Mouse (Mus musculus) ES-E14 (cell line): ENCODE measurements at regions not wholly inside any gene's neighbourhood (a gene's known extent, or its start where the extent isn't known, plus 50 kb on each side); places are given as distances from the start of the nearest gene placed in this dataset.

Experiments
- DNase-seq: peaks from one replicate; pipeline ENCODE4 v3.0.0-alpha.2; 2013; ENCODE audit warnings: low read depth, low spot score
- H3K27ac ChIP-seq: 2 replicates; pipeline ENCODE4 v1.5.1; 2012; ENCODE audit warnings: low read depth, mild to moderate bottlenecking, low read length, moderate library complexity, mixed read lengths; ENCODE audit not compliant: poor library complexity, insufficient read depth, severe bottlenecking
- H3K36me3 ChIP-seq: 2 replicates; pipeline ENCODE4 v1.6.1; 2012; ENCODE audit warnings: mild to moderate bottlenecking, low read length, moderate library complexity, mixed read lengths; ENCODE audit not compliant: control insufficient read depth, poor library complexity, insufficient read depth, severe bottlenecking
- H3K4me1 ChIP-seq, 2 experiments: fragments of 150-350 bp in 1 of 2; sonication (generic) in 1 of 2; 2 replicates each; pipeline ENCODE4 v1.6.1; 2012; ENCODE audit warnings: low read length in 2 of 2, mild to moderate bottlenecking in 1 of 2, mixed read lengths in 1 of 2; ENCODE audit not compliant: control insufficient read depth in 2 of 2, insufficient read depth in 2 of 2, poor library complexity in 1 of 2
- H3K4me3 ChIP-seq, 2 experiments: fragments of 150-350 bp in 1 of 2; sonication (generic) in 1 of 2; 2 replicates each; pipeline ENCODE4 v1.5.1; 2012; ENCODE audit warnings: low read length in 2 of 2, low read depth in 1 of 2, mild to moderate bottlenecking in 1 of 2, mixed read lengths in 1 of 2; ENCODE audit not compliant: insufficient read depth in 1 of 2, poor library complexity in 1 of 2, severe bottlenecking in 1 of 2
- H3K9ac ChIP-seq: 2 replicates; pipeline ENCODE4 v1.6.1; 2012; ENCODE audit warnings: low read depth, mild to moderate bottlenecking, low read length, mixed read lengths; ENCODE audit not compliant: poor library complexity, insufficient read depth, severe bottlenecking
- H3K9me3 ChIP-seq: fragments of 150-350 bp; sonication (generic); 2 replicates; pipeline ENCODE4 v1.6.1; 2012; ENCODE audit warnings: low read depth, mild to moderate bottlenecking, low read length; ENCODE audit not compliant: control insufficient read depth, insufficient read depth
- CHD2 ChIP-seq: IDR thresholded peaks from 2 replicates; pipeline ENCODE4 v1.6.1; 2014; ENCODE audit warnings: mild to moderate bottlenecking, low read depth, low read length, inconsistent platforms
- HCFC1 ChIP-seq: IDR thresholded peaks from 2 replicates; pipeline ENCODE4 v1.6.1; 2012; ENCODE audit warnings: low read length, inconsistent platforms, borderline replicate concordance; ENCODE audit not compliant: insufficient read depth
- MAFK ChIP-seq: IDR thresholded peaks from 2 replicates; pipeline ENCODE4 v1.6.1; 2014; ENCODE audit warnings: mild to moderate bottlenecking, low read depth, low read length, inconsistent platforms; ENCODE audit not compliant: insufficient read depth
- ZC3H11A ChIP-seq: IDR thresholded peaks from 2 replicates; pipeline ENCODE4 v1.6.1; 2012; ENCODE audit warnings: low read depth, mild to moderate bottlenecking, inconsistent platforms, low read length, borderline replicate concordance
- ZNF384 ChIP-seq: IDR thresholded peaks from 2 replicates; pipeline ENCODE4 v1.6.1; 2012; ENCODE audit warnings: low read depth, low read length, inconsistent platforms
- in situ Hi-C, 2 experiments: fragments of 600-800 bp; cut with MboI; formaldehyde crosslinking; loops; one replicate each; pipeline ENCODE4 v1.15.1; 2025; ENCODE audit warnings: low sequenced_read_pairs in 2 of 2, inconsistent platforms in 1 of 2; ENCODE audit not compliant: unreplicated experiment in 2 of 2

- Histone ChIP-seq H3K9ac (no peak overlapping the region), H3K4me3 (no peak overlapping the region), H3K9me3 (no peaks in the 10 kb centered on the region), H3K4me1 (no peaks in the 10 kb centered on the region), H3K27ac (no peak overlapping the region), H3K36me3 (no peaks in the 10 kb centered on the region)
- in situ Hi-C loops = no loop called here
- TF ChIP-seq ZNF384 = no peak
- TF ChIP-seq HCFC1 = no peak
- TF ChIP-seq ZC3H11A = no peak
- no peak for TF ChIP-seq CHD2
- TF ChIP-seq MAFK = no peak
- no peak for DNase-seq
Observed at GRCm38 (mm10) chr14:112029331-112029730, 354.4 kb downstream of the Slitrk5 start.

- no peak overlapping the region for H3K27ac ChIP-seq
- H3K4me3 ChIP-seq = no peak overlapping the region
- no peaks in the 10 kb centered on the region for H3K9me3 ChIP-seq
- H3K4me1 ChIP-seq = no peaks in the 10 kb centered on the region
- H3K36me3 ChIP-seq = no peaks in the 10 kb centered on the region
- in situ Hi-C loops = no loop called here
- no peak overlapping the region for H3K9ac ChIP-seq
- no peak for DNase-seq
- no peak for TF ChIP-seq CHD2
- no peak for TF ChIP-seq MAFK
- TF ChIP-seq HCFC1 = no peak
- no peak for TF ChIP-seq ZNF384
Observed at GRCm38 (mm10) chr14:112075071-112075470, 400.2 kb downstream of the Slitrk5 start.
